Mouse (Mus musculus): Measurements from ENCODE around the gene Plcl2.

GRCm38 (mm10) chr17:50674580-50674979 is 165.4 kb downstream of the Plcl2 start:
- TF ChIP-seq CTCF (IDR thresholded peaks at IDR 0.05; ENCODE audit: extremely low read depth, insufficient read length, insufficient replicate concordance, low read depth, low read length) (no peak), POLR2A (IDR thresholded peaks at IDR 0.05; ENCODE audit: low read depth, low read length) (no peak)

All from small intestine, adult 2 months (tissue).